Mouse (Mus musculus): ENCODE measurements around the gene Gprc5c. TPM values are rescaled to one million over a fixed set of nuclear protein-coding genes. Genes with fewer than 3 reads are reported as not detected.

The Gprc5c gene
- polyA plus RNA-seq, 1 experiment from 2014 or later, result 8.5 TPM

- no peak for ATAC-seq (ENCODE audit: low FRiP score, low read depth)
- H3K9me3 ChIP-seq, result no peaks in the 10 kb centered on the region
- H3K36me3 ChIP-seq, result no peaks in the 10 kb centered on the region
- peaks cover 7% of the 10 kb centered on the region; the same call in 1 of the 2 replicates for H3K4me1 ChIP-seq (replicated peaks)
- H3K4me3 ChIP-seq, result no peak overlapping the region
- H3K4me2 ChIP-seq, result no peak overlapping the region
- peaks cover 9% of the 10 kb centered on the region for H3K27me3 ChIP-seq
- H3K9ac ChIP-seq, result no peak overlapping the region
- no peak overlapping the region for H3K27ac ChIP-seq (replicated peaks)
- 77% methylated on average over 7 of the region's 7 CpGs for WGBS
Observed at GRCm38 (mm10) chr11:114844464-114845220, 6.3 kb upstream of the Gprc5c start.

- WGBS, result 72% methylated on average over 4 of the region's 4 CpGs
- Histone ChIP-seq H3K9ac (no peak overlapping the region), H3K4me2 (no peak overlapping the region), H3K36me3 (no peaks in the 10 kb centered on the region), H3K4me3 (no peak overlapping the region), H3K9me3 (no peaks in the 10 kb centered on the region), H3K4me1 (replicated peaks) (peaks cover 20% of the 10 kb centered on the region), H3K27me3 (peaks cover 16% of the 10 kb centered on the region), H3K27ac (replicated peaks) (no peak overlapping the region)
- no peak for ATAC-seq (ENCODE audit: low FRiP score, low read depth)
Observed at GRCm38 (mm10) chr11:114846336-114846735, 4.6 kb upstream of the Gprc5c start.

- no peaks in the 10 kb centered on the region for H3K36me3 ChIP-seq
- peaks cover 27% of the 10 kb centered on the region for H3K4me1 ChIP-seq (replicated peaks)
- peaks cover 23% of the 10 kb centered on the region for H3K27me3 ChIP-seq
- ATAC-seq (ENCODE audit: low FRiP score, low read depth), result no peak
- H3K27ac ChIP-seq (replicated peaks), result no peak overlapping the region
- 75% methylated on average over 5 of the region's 5 CpGs for WGBS
- no peak overlapping the region for H3K4me2 ChIP-seq
- H3K9ac ChIP-seq, result no peak overlapping the region
- no peaks in the 10 kb centered on the region for H3K9me3 ChIP-seq
- H3K4me3 ChIP-seq, result no peak overlapping the region
Observed at GRCm38 (mm10) chr11:114847008-114847407, 3.9 kb upstream of the Gprc5c start.

- ATAC-seq (ENCODE audit: low FRiP score, low read depth), result no peak
- H3K4me2 ChIP-seq, result no peak overlapping the region
- 5% methylated on average over 2 of the region's 2 CpGs for WGBS
Observed at GRCm38 (mm10) chr11:114849572-114849971, 1.4 kb upstream of the Gprc5c start.

GRCm38 (mm10) chr11:114850066-114850451 lies 893 bp upstream of the Gprc5c start:
- no peak for ATAC-seq (ENCODE audit: low FRiP score, low read depth)
- no peaks in the 10 kb centered on the region for H3K36me3 ChIP-seq
- H3K9me3 ChIP-seq, result no peaks in the 10 kb centered on the region
- no peak overlapping the region for H3K9ac ChIP-seq
- peaks cover 49% of the 10 kb centered on the region for H3K27me3 ChIP-seq
- H3K4me1 ChIP-seq (replicated peaks), result peaks cover 30% of the 10 kb centered on the region
- H3K4me2 ChIP-seq, result peak overlapping the region; percentile 89
- no peak overlapping the region for H3K27ac ChIP-seq (replicated peaks)
- WGBS, result 15% methylated on average over 5 of the region's 5 CpGs
- peak overlapping the region; percentile 54; the same call in 1 of the 2 replicates for H3K4me3 ChIP-seq

More at GRCm38 (mm10) chr11:114849572-114849971, 1.4 kb upstream of the Gprc5c start:
- Histone ChIP-seq H3K27ac (replicated peaks) (no peak overlapping the region), H3K4me3 (no peak overlapping the region), H3K9ac (no peak overlapping the region), H3K9me3 (no peaks in the 10 kb centered on the region), H3K4me1 (replicated peaks) (peaks cover 30% of the 10 kb centered on the region), H3K27me3 (peaks cover 48% of the 10 kb centered on the region), H3K36me3 (no peaks in the 10 kb centered on the region)

- WGBS, result under 1% methylated on average over 27 of the region's 27 CpGs
- H3K27me3 ChIP-seq, result peaks cover 49% of the 10 kb centered on the region
Observed at GRCm38 (mm10) chr11:114851269-114851607, 286 bp downstream of the Gprc5c start.

GRCm38 (mm10) chr11:114851608-114852310 lies 807 bp downstream of the Gprc5c start:
- H3K9me3 ChIP-seq, result no peaks in the 10 kb centered on the region
- H3K4me2 ChIP-seq, result peak overlapping the region; percentile 89
- whole genome bisulfite sequencing, result 0% methylated on average over 59 of the region's 65 CpGs
- peaks cover 30% of the 10 kb centered on the region for H3K4me1 ChIP-seq (replicated peaks)
- peak; percentile 58; the same call in 1 of the 2 replicates for ATAC-seq (ENCODE audit: low FRiP score, low read depth)
- peak overlapping the region; percentile 54 for H3K4me3 ChIP-seq
- peak overlapping the region; percentile 40 for H3K9ac ChIP-seq
- peak overlapping the region; percentile 61 for H3K27ac ChIP-seq (replicated peaks)
- H3K36me3 ChIP-seq, result no peaks in the 10 kb centered on the region
- H3K27me3 ChIP-seq, result peaks cover 49% of the 10 kb centered on the region

More at GRCm38 (mm10) chr11:114851269-114851607, 286 bp downstream of the Gprc5c start:
- Histone ChIP-seq H3K36me3 (no peaks in the 10 kb centered on the region), H3K4me1 (replicated peaks) (peaks cover 30% of the 10 kb centered on the region), H3K27ac (replicated peaks) (peak overlapping the region; percentile 61; the same call in 1 of the 2 replicates), H3K9me3 (no peaks in the 10 kb centered on the region), H3K4me3 (peak overlapping the region; percentile 54), H3K9ac (peak overlapping the region; percentile 40), H3K4me2 (peak overlapping the region; percentile 89)
- peak; percentile 49; the same call in 1 of the 2 replicates for ATAC-seq (ENCODE audit: low FRiP score, low read depth)

GRCm38 (mm10) chr11:114852311-114853173 lies 1.6 kb downstream of the Gprc5c start:
- ATAC-seq (ENCODE audit: low FRiP score, low read depth), result no peak
- Histone ChIP-seq H3K4me3 (peak overlapping the region; percentile 54), H3K27me3 (peaks cover 49% of the 10 kb centered on the region), H3K4me1 (replicated peaks) (peaks cover 30% of the 10 kb centered on the region), H3K36me3 (no peaks in the 10 kb centered on the region), H3K4me2 (peak overlapping the region; percentile 89), H3K9ac (peak overlapping the region; percentile 40), H3K27ac (replicated peaks) (peak overlapping the region; percentile 61; the same call in 1 of the 2 replicates), H3K9me3 (no peaks in the 10 kb centered on the region)
- 2% methylated on average over 40 of the region's 40 CpGs for WGBS

GRCm38 (mm10) chr11:114853174-114853838 lies 2.4 kb downstream of the Gprc5c start:
- no peaks in the 10 kb centered on the region for H3K9me3 ChIP-seq
- no peak for ATAC-seq (ENCODE audit: low FRiP score, low read depth)
- 21% methylated on average over 7 of the region's 7 CpGs for WGBS
- peak overlapping the region; percentile 54 for H3K4me3 ChIP-seq
- H3K27me3 ChIP-seq, result peaks cover 49% of the 10 kb centered on the region
- H3K9ac ChIP-seq, result no peak overlapping the region
- peaks cover 30% of the 10 kb centered on the region for H3K4me1 ChIP-seq (replicated peaks)
- no peak overlapping the region for H3K27ac ChIP-seq (replicated peaks)
- no peaks in the 10 kb centered on the region for H3K36me3 ChIP-seq
- H3K4me2 ChIP-seq, result peak overlapping the region; percentile 89

GRCm38 (mm10) chr11:114854581-114854980 lies 3.6 kb downstream of the Gprc5c start:
- H3K9ac ChIP-seq, result no peak overlapping the region
- no peak overlapping the region for H3K27ac ChIP-seq (replicated peaks)
- no peaks in the 10 kb centered on the region for H3K9me3 ChIP-seq
- no peak overlapping the region for H3K4me2 ChIP-seq
- WGBS, result 83% methylated on average over 6 of the region's 6 CpGs
- H3K27me3 ChIP-seq, result peaks cover 40% of the 10 kb centered on the region
- H3K36me3 ChIP-seq, result no peaks in the 10 kb centered on the region
- H3K4me1 ChIP-seq (replicated peaks), result peaks cover 30% of the 10 kb centered on the region
- no peak overlapping the region for H3K4me3 ChIP-seq
- ATAC-seq (ENCODE audit: low FRiP score, low read depth), result no peak

GRCm38 (mm10) chr11:114856125-114856524 lies 5.2 kb downstream of the Gprc5c start:
- Histone ChIP-seq H3K9me3 (no peaks in the 10 kb centered on the region), H3K27me3 (peaks cover 35% of the 10 kb centered on the region), H3K36me3 (no peaks in the 10 kb centered on the region), H3K4me3 (no peak overlapping the region), H3K4me1 (replicated peaks) (peaks cover 20% of the 10 kb centered on the region), H3K9ac (no peak overlapping the region), H3K27ac (replicated peaks) (no peak overlapping the region), H3K4me2 (no peak overlapping the region)
- no peak for ATAC-seq (ENCODE audit: low FRiP score, low read depth)
- WGBS, result 90% methylated on average over 5 of the region's 5 CpGs

All from hindbrain, embryonic 15.5 days (tissue).